Mouse (Mus musculus): ENCODE measurements around the gene Gm29609.
"Not testable (repeated sequence)": the region's sequence is repeated elsewhere in the genome, so short reads cannot be mapped to it uniquely, and the experiment has no call there.

Gm29609 gene

GRCm38 (mm10) chr5:31179766-31180630 is at the start of gene Gm29609, which contains the start of gene Gtf3c2:
TSS of gene Gm29609 (minus strand) at chr5:31179911.
TSS of gene Gtf3c2 (minus strand) at chr5:31180144.
- DNase-seq (ENCODE audit: low spot score in 2 of 2), result peak; percentile 88 to 93

- DNase-seq (ENCODE audit: low spot score in 2 of 2), result no peak
These were observed 46.9 kb upstream of the Gm29609 start for GRCm38 (mm10) chr5:31226641-31227040.

GRCm38 (mm10) chr5:31222696-31223095 is 43.0 kb upstream of the Gm29609 start:
- no peak for DNase-seq (ENCODE audit: low spot score in 2 of 2)

- no peak for DNase-seq (ENCODE audit: low spot score in 2 of 2)
These were observed 41.7 kb upstream of the Gm29609 start for GRCm38 (mm10) chr5:31221304-31221945.

- peak; percentile 97 to 99 for DNase-seq (ENCODE audit: low spot score in 2 of 2)
These were observed 41.0 kb upstream of the Gm29609 start, which contains the start of gene Ppm1g for GRCm38 (mm10) chr5:31220448-31221303. TSS of gene Ppm1g (minus strand) at chr5:31220687.

GRCm38 (mm10) chr5:31219911-31220447 is 40.3 kb upstream of the Gm29609 start:
- no peak for DNase-seq (ENCODE audit: low spot score in 2 of 2)

- DNase-seq (ENCODE audit: low spot score in 2 of 2), result no peak
These were observed 39.8 kb upstream of the Gm29609 start for GRCm38 (mm10) chr5:31219474-31219873.

- DNase-seq (ENCODE audit: low spot score in 2 of 2), result no peak
These were observed 39.4 kb upstream of the Gm29609 start for GRCm38 (mm10) chr5:31219070-31219469.

GRCm38 (mm10) chr5:31218294-31218693 is 38.6 kb upstream of the Gm29609 start:
- no peak for DNase-seq (ENCODE audit: low spot score in 2 of 2)

GRCm38 (mm10) chr5:31216554-31216953 is 36.8 kb upstream of the Gm29609 start:
- DNase-seq (ENCODE audit: low spot score in 2 of 2), result not testable (repeated sequence)

GRCm38 (mm10) chr5:31204421-31204820 is 24.7 kb upstream of the Gm29609 start:
- DNase-seq (ENCODE audit: low spot score in 2 of 2), result no peak

- DNase-seq (ENCODE audit: low spot score in 2 of 2), result no peak
These were observed 24.2 kb upstream of the Gm29609 start for GRCm38 (mm10) chr5:31203866-31204265.

GRCm38 (mm10) chr5:31202933-31203332 is 23.2 kb upstream of the Gm29609 start:
- DNase-seq (ENCODE audit: low spot score in 2 of 2), result no peak

- peak; percentile 81 to 96 for DNase-seq (ENCODE audit: low spot score in 2 of 2)
These were observed 22.3 kb upstream of the Gm29609 start, which contains the start of gene Zfp513 for GRCm38 (mm10) chr5:31201742-31202590. TSS of gene Zfp513 (minus strand) at chr5:31202303.

- DNase-seq (ENCODE audit: low spot score in 2 of 2), result no peak
These were observed 21.5 kb upstream of the Gm29609 start for GRCm38 (mm10) chr5:31201042-31201741.

- no peak for DNase-seq (ENCODE audit: low spot score in 2 of 2)
These were observed 20.6 kb upstream of the Gm29609 start for GRCm38 (mm10) chr5:31200327-31200768.

- DNase-seq (ENCODE audit: low spot score in 2 of 2), result no peak
These were observed 20.2 kb upstream of the Gm29609 start for GRCm38 (mm10) chr5:31199893-31200292.

GRCm38 (mm10) chr5:31199321-31199892 is 19.7 kb upstream of the Gm29609 start:
- no peak for DNase-seq (ENCODE audit: low spot score in 2 of 2)

- DNase-seq (ENCODE audit: low spot score in 2 of 2), result no peak
These were observed 19.1 kb upstream of the Gm29609 start for GRCm38 (mm10) chr5:31198616-31199320.

Data from urinary bladder, adult 18-20 months (tissue).